Mouse (Mus musculus): ENCODE results near the gene Plekhg2. TPM values are rescaled to one million over a fixed set of nuclear protein-coding genes. Genes with fewer than 3 reads are reported as not detected.

Plekhg2 gene
- polyA plus RNA-seq, 1 experiment from 2014 or later, result 15.9 TPM

GRCm38 (mm10) chr7:28374647-28375046 is 2.2 kb upstream of the Plekhg2 start:
- H3K4me2 ChIP-seq (ENCODE audit: low read depth, low read length), result no peak overlapping the region
- H3K36me3 ChIP-seq (ENCODE audit: control insufficient read depth, insufficient read depth, low read length), result no peaks in the 10 kb centered on the region
- 85% methylated on average over 10 of the region's 10 CpGs for WGBS
- H3K9me3 ChIP-seq (ENCODE audit: control insufficient read depth, low read length), result no peaks in the 10 kb centered on the region
- peak overlapping the region; percentile 82; the same call in 1 of the 2 replicates for H3K27ac ChIP-seq (ENCODE audit: low read depth, low read length)
- no peak overlapping the region for H3K9ac ChIP-seq (replicated peaks; ENCODE audit: low read depth, low read length)
- no peaks in the 10 kb centered on the region for H3K27me3 ChIP-seq (ENCODE audit: control insufficient read depth, insufficient read depth, low read length)
- no peak overlapping the region for H3K4me3 ChIP-seq (ENCODE audit: low read depth, low read length)
- ATAC-seq (ENCODE audit: low read depth), result no peak
- peaks cover 17% of the 10 kb centered on the region for H3K4me1 ChIP-seq (ENCODE audit: control insufficient read depth, insufficient read depth, low read length)

GRCm38 (mm10) chr7:28373891-28374495 is 1.6 kb upstream of the Plekhg2 start:
- H3K9ac ChIP-seq (replicated peaks; ENCODE audit: low read depth, low read length), result no peak overlapping the region
- no peak overlapping the region for H3K4me3 ChIP-seq (ENCODE audit: low read depth, low read length)
- H3K4me2 ChIP-seq (ENCODE audit: low read depth, low read length), result no peak overlapping the region
- H3K36me3 ChIP-seq (ENCODE audit: control insufficient read depth, insufficient read depth, low read length), result no peaks in the 10 kb centered on the region
- peaks cover 14% of the 10 kb centered on the region for H3K4me1 ChIP-seq (ENCODE audit: control insufficient read depth, insufficient read depth, low read length)
- 88% methylated on average over 7 of the region's 7 CpGs for WGBS
- H3K27me3 ChIP-seq (ENCODE audit: control insufficient read depth, insufficient read depth, low read length), result no peaks in the 10 kb centered on the region
- no peak for ATAC-seq (ENCODE audit: low read depth)
- H3K9me3 ChIP-seq (ENCODE audit: control insufficient read depth, low read length), result no peaks in the 10 kb centered on the region
- H3K27ac ChIP-seq (ENCODE audit: low read depth, low read length), result no peak overlapping the region

GRCm38 (mm10) chr7:28373131-28373581 is 757 bp upstream of the Plekhg2 start:
- peak; percentile 3; the same call in 1 of the 2 replicates for ATAC-seq (ENCODE audit: low read depth)
- WGBS, result 0% methylated on average over 9 of the region's 9 CpGs
- Histone ChIP-seq H3K27me3 (ENCODE audit: control insufficient read depth, insufficient read depth, low read length) (no peaks in the 10 kb centered on the region), H3K4me1 (ENCODE audit: control insufficient read depth, insufficient read depth, low read length) (peaks cover 14% of the 10 kb centered on the region), H3K9me3 (ENCODE audit: control insufficient read depth, low read length) (no peaks in the 10 kb centered on the region), H3K4me3 (ENCODE audit: low read depth, low read length) (peak overlapping the region; percentile 79), H3K4me2 (ENCODE audit: low read depth, low read length) (peak overlapping the region; percentile 97), H3K27ac (ENCODE audit: low read depth, low read length) (peak overlapping the region; percentile 62; the same call in 1 of the 2 replicates), H3K9ac (replicated peaks; ENCODE audit: low read depth, low read length) (peak overlapping the region; percentile 16; the same call in 1 of the 2 replicates), H3K36me3 (ENCODE audit: control insufficient read depth, insufficient read depth, low read length) (no peaks in the 10 kb centered on the region)

GRCm38 (mm10) chr7:28371514-28371989 is 847 bp downstream of the Plekhg2 start:
- Histone ChIP-seq H3K36me3 (ENCODE audit: control insufficient read depth, insufficient read depth, low read length) (peaks cover 7% of the 10 kb centered on the region), H3K27ac (ENCODE audit: low read depth, low read length) (peak overlapping the region; percentile 83), H3K4me1 (ENCODE audit: control insufficient read depth, insufficient read depth, low read length) (peaks cover 13% of the 10 kb centered on the region), H3K4me3 (ENCODE audit: low read depth, low read length) (peak overlapping the region; percentile 79), H3K9me3 (ENCODE audit: control insufficient read depth, low read length) (no peaks in the 10 kb centered on the region), H3K9ac (replicated peaks; ENCODE audit: low read depth, low read length) (peak overlapping the region; percentile 80), H3K4me2 (ENCODE audit: low read depth, low read length) (peak overlapping the region; percentile 97), H3K27me3 (ENCODE audit: control insufficient read depth, insufficient read depth, low read length) (no peaks in the 10 kb centered on the region)
- WGBS, result under 1% methylated on average over 43 of the region's 43 CpGs
- no peak for ATAC-seq (ENCODE audit: low read depth)

- Histone ChIP-seq H3K27me3 (ENCODE audit: control insufficient read depth, insufficient read depth, low read length) (no peaks in the 10 kb centered on the region), H3K9ac (replicated peaks; ENCODE audit: low read depth, low read length) (peak overlapping the region; percentile 80), H3K4me3 (ENCODE audit: low read depth, low read length) (peak overlapping the region; percentile 79), H3K9me3 (ENCODE audit: control insufficient read depth, low read length) (no peaks in the 10 kb centered on the region), H3K27ac (ENCODE audit: low read depth, low read length) (peak overlapping the region; percentile 83), H3K4me2 (ENCODE audit: low read depth, low read length) (peak overlapping the region; percentile 97), H3K36me3 (ENCODE audit: control insufficient read depth, insufficient read depth, low read length) (peaks cover 7% of the 10 kb centered on the region), H3K4me1 (ENCODE audit: control insufficient read depth, insufficient read depth, low read length) (peaks cover 9% of the 10 kb centered on the region; the same call in 1 of the 2 replicates)
- 10% methylated on average over 11 of the region's 11 CpGs for WGBS
- no peak for ATAC-seq (ENCODE audit: low read depth)
These were observed 1.4 kb downstream of the Plekhg2 start for GRCm38 (mm10) chr7:28370977-28371513.

GRCm38 (mm10) chr7:28370051-28370450 is 2.3 kb downstream of the Plekhg2 start:
- Histone ChIP-seq H3K4me2 (ENCODE audit: low read depth, low read length) (peak overlapping the region; percentile 97), H3K9ac (replicated peaks; ENCODE audit: low read depth, low read length) (no peak overlapping the region; the same call in 1 of the 2 replicates), H3K36me3 (ENCODE audit: control insufficient read depth, insufficient read depth, low read length) (peaks cover 7% of the 10 kb centered on the region), H3K4me3 (ENCODE audit: low read depth, low read length) (no peak overlapping the region; the same call in 1 of the 2 replicates), H3K9me3 (ENCODE audit: control insufficient read depth, low read length) (no peaks in the 10 kb centered on the region), H3K4me1 (ENCODE audit: control insufficient read depth, insufficient read depth, low read length) (peaks cover 9% of the 10 kb centered on the region; the same call in 1 of the 2 replicates), H3K27ac (ENCODE audit: low read depth, low read length) (no peak overlapping the region), H3K27me3 (ENCODE audit: control insufficient read depth, insufficient read depth, low read length) (no peaks in the 10 kb centered on the region)
- WGBS, result 90% methylated on average over 14 of the region's 14 CpGs
- no peak for ATAC-seq (ENCODE audit: low read depth)

- no peak overlapping the region for H3K27ac ChIP-seq (ENCODE audit: low read depth, low read length)
- no peaks in the 10 kb centered on the region for H3K27me3 ChIP-seq (ENCODE audit: control insufficient read depth, insufficient read depth, low read length)
- H3K4me1 ChIP-seq (ENCODE audit: control insufficient read depth, insufficient read depth, low read length), result peaks cover 9% of the 10 kb centered on the region; the same call in 1 of the 2 replicates
- WGBS, result 91% methylated on average over 16 of the region's 16 CpGs
- no peak overlapping the region for H3K4me2 ChIP-seq (ENCODE audit: low read depth, low read length)
- ATAC-seq (ENCODE audit: low read depth), result no peak
- peaks cover 10% of the 10 kb centered on the region for H3K36me3 ChIP-seq (ENCODE audit: control insufficient read depth, insufficient read depth, low read length)
- no peak overlapping the region for H3K4me3 ChIP-seq (ENCODE audit: low read depth, low read length)
- no peak overlapping the region for H3K9ac ChIP-seq (replicated peaks; ENCODE audit: low read depth, low read length)
- no peaks in the 10 kb centered on the region for H3K9me3 ChIP-seq (ENCODE audit: control insufficient read depth, low read length)
These were observed 4.0 kb downstream of the Plekhg2 start for GRCm38 (mm10) chr7:28368276-28368920.

GRCm38 (mm10) chr7:28367663-28368275 is 4.6 kb downstream of the Plekhg2 start:
- no peaks in the 10 kb centered on the region for H3K9me3 ChIP-seq (ENCODE audit: control insufficient read depth, low read length)
- WGBS, result 91% methylated on average over 16 of the region's 16 CpGs
- H3K27ac ChIP-seq (ENCODE audit: low read depth, low read length), result no peak overlapping the region
- H3K36me3 ChIP-seq (ENCODE audit: control insufficient read depth, insufficient read depth, low read length), result peaks cover 10% of the 10 kb centered on the region
- H3K4me3 ChIP-seq (ENCODE audit: low read depth, low read length), result no peak overlapping the region
- no peaks in the 10 kb centered on the region for H3K27me3 ChIP-seq (ENCODE audit: control insufficient read depth, insufficient read depth, low read length)
- peaks cover 9% of the 10 kb centered on the region; the same call in 1 of the 2 replicates for H3K4me1 ChIP-seq (ENCODE audit: control insufficient read depth, insufficient read depth, low read length)
- no peak for ATAC-seq (ENCODE audit: low read depth)
- no peak overlapping the region for H3K4me2 ChIP-seq (ENCODE audit: low read depth, low read length)
- H3K9ac ChIP-seq (replicated peaks; ENCODE audit: low read depth, low read length), result no peak overlapping the region

Data from neural tube, embryonic 14.5 days (tissue).